Mouse (Mus musculus): ENCODE measurements at regions not wholly inside any gene's neighbourhood (a gene's known extent, or its start where the extent isn't known, plus 50 kb on each side); places are given as distances from the start of the nearest gene placed in this dataset.

GRCm38 (mm10) chr7:115076781-115077180 is 333.3 kb downstream of the Insc start:
- 89% methylated on average over 4 of the region's 4 CpGs for WGBS
- no peak overlapping the region for H3K27ac ChIP-seq (replicated peaks; ENCODE audit: insufficient read depth, low read depth, low read length)
- DNase-seq (ENCODE audit: extremely low read depth, low read depth, low spot score): no peak
- no peak overlapping the region for H3K4me3 ChIP-seq (ENCODE audit: insufficient read depth, low read depth, low read length)
- no peaks in the 10 kb centered on the region for H3K27me3 ChIP-seq (ENCODE audit: control insufficient read depth, insufficient read depth, low read length)
- no peak overlapping the region for H3K9ac ChIP-seq (ENCODE audit: low read depth, low read length)
- H3K4me1 ChIP-seq (ENCODE audit: control insufficient read depth, insufficient read depth, low read length): no peaks in the 10 kb centered on the region
- H3K36me3 ChIP-seq (ENCODE audit: control insufficient read depth, insufficient read depth, low read length): no peaks in the 10 kb centered on the region
- TF ChIP-seq CTCF (IDR thresholded peaks at IDR 0.05; ENCODE audit: low read depth, low read length): no peak
- TF ChIP-seq POLR2A (IDR thresholded peaks at IDR 0.05; ENCODE audit: extremely low read depth, insufficient read depth, low read length): no peak
- H3K79me2 ChIP-seq (ENCODE audit: control insufficient read depth, insufficient read depth, low read length): no peaks in the 10 kb centered on the region

GRCm38 (mm10) chr7:115084711-115085380 is 341.4 kb downstream of the Insc start:
- DNase-seq (ENCODE audit: extremely low read depth, low read depth, low spot score): peak; percentile 5
- H3K27ac ChIP-seq (replicated peaks; ENCODE audit: insufficient read depth, low read depth, low read length): no peak overlapping the region
- no peak overlapping the region for H3K4me3 ChIP-seq (ENCODE audit: insufficient read depth, low read depth, low read length)
- no peak overlapping the region for H3K9ac ChIP-seq (ENCODE audit: low read depth, low read length)
- no peaks in the 10 kb centered on the region for H3K79me2 ChIP-seq (ENCODE audit: control insufficient read depth, insufficient read depth, low read length)
- WGBS: 75% methylated on average over 3 of the region's 3 CpGs
- TF ChIP-seq CTCF (IDR thresholded peaks at IDR 0.05; ENCODE audit: low read depth, low read length) (no peak), POLR2A (IDR thresholded peaks at IDR 0.05; ENCODE audit: extremely low read depth, insufficient read depth, low read length) (no peak)
- no peaks in the 10 kb centered on the region for H3K36me3 ChIP-seq (ENCODE audit: control insufficient read depth, insufficient read depth, low read length)
- no peaks in the 10 kb centered on the region for H3K4me1 ChIP-seq (ENCODE audit: control insufficient read depth, insufficient read depth, low read length)
- no peaks in the 10 kb centered on the region for H3K27me3 ChIP-seq (ENCODE audit: control insufficient read depth, insufficient read depth, low read length)

GRCm38 (mm10) chr7:115086542-115087448 is 343.3 kb downstream of the Insc start:
- no peaks in the 10 kb centered on the region for H3K4me1 ChIP-seq (ENCODE audit: control insufficient read depth, insufficient read depth, low read length)
- 67% methylated on average over 4 of the region's 4 CpGs for WGBS
- H3K9ac ChIP-seq (ENCODE audit: low read depth, low read length): no peak overlapping the region
- no peaks in the 10 kb centered on the region for H3K36me3 ChIP-seq (ENCODE audit: control insufficient read depth, insufficient read depth, low read length)
- H3K4me3 ChIP-seq (ENCODE audit: insufficient read depth, low read depth, low read length): no peak overlapping the region
- no peaks in the 10 kb centered on the region for H3K79me2 ChIP-seq (ENCODE audit: control insufficient read depth, insufficient read depth, low read length)
- H3K27me3 ChIP-seq (ENCODE audit: control insufficient read depth, insufficient read depth, low read length): no peaks in the 10 kb centered on the region
- DNase-seq (ENCODE audit: extremely low read depth, low read depth, low spot score): no peak
- H3K27ac ChIP-seq (replicated peaks; ENCODE audit: insufficient read depth, low read depth, low read length): no peak overlapping the region
- TF ChIP-seq CTCF (IDR thresholded peaks at IDR 0.05; ENCODE audit: low read depth, low read length) (no peak), POLR2A (IDR thresholded peaks at IDR 0.05; ENCODE audit: extremely low read depth, insufficient read depth, low read length) (no peak)

GRCm38 (mm10) chr7:115092481-115093050 is 349.1 kb downstream of the Insc start:
- WGBS: 79% methylated on average over 3 of the region's 3 CpGs
- H3K27me3 ChIP-seq (ENCODE audit: control insufficient read depth, insufficient read depth, low read length): no peaks in the 10 kb centered on the region
- TF ChIP-seq CTCF (IDR thresholded peaks at IDR 0.05; ENCODE audit: low read depth, low read length): no peak
- TF ChIP-seq POLR2A (IDR thresholded peaks at IDR 0.05; ENCODE audit: extremely low read depth, insufficient read depth, low read length): no peak
- no peaks in the 10 kb centered on the region for H3K79me2 ChIP-seq (ENCODE audit: control insufficient read depth, insufficient read depth, low read length)
- no peak overlapping the region for H3K4me3 ChIP-seq (ENCODE audit: insufficient read depth, low read depth, low read length)
- no peak overlapping the region for H3K27ac ChIP-seq (replicated peaks; ENCODE audit: insufficient read depth, low read depth, low read length)
- H3K9ac ChIP-seq (ENCODE audit: low read depth, low read length): no peak overlapping the region
- no peak for DNase-seq (ENCODE audit: extremely low read depth, low read depth, low spot score)
- no peaks in the 10 kb centered on the region for H3K36me3 ChIP-seq (ENCODE audit: control insufficient read depth, insufficient read depth, low read length)
- H3K4me1 ChIP-seq (ENCODE audit: control insufficient read depth, insufficient read depth, low read length): no peaks in the 10 kb centered on the region

GRCm38 (mm10) chr7:115106041-115106440 is 362.5 kb downstream of the Insc start:
- WGBS: 58% methylated on average over 2 of the region's 2 CpGs
- no peaks in the 10 kb centered on the region for H3K36me3 ChIP-seq (ENCODE audit: control insufficient read depth, insufficient read depth, low read length)
- no peak for DNase-seq (ENCODE audit: extremely low read depth, low read depth, low spot score)
- H3K79me2 ChIP-seq (ENCODE audit: control insufficient read depth, insufficient read depth, low read length): no peaks in the 10 kb centered on the region
- H3K27me3 ChIP-seq (ENCODE audit: control insufficient read depth, insufficient read depth, low read length): no peaks in the 10 kb centered on the region
- no peak overlapping the region for H3K4me3 ChIP-seq (ENCODE audit: insufficient read depth, low read depth, low read length)
- TF ChIP-seq CTCF (IDR thresholded peaks at IDR 0.05; ENCODE audit: low read depth, low read length): no peak
- TF ChIP-seq POLR2A (IDR thresholded peaks at IDR 0.05; ENCODE audit: extremely low read depth, insufficient read depth, low read length): no peak
- H3K4me1 ChIP-seq (ENCODE audit: control insufficient read depth, insufficient read depth, low read length): no peaks in the 10 kb centered on the region
- no peak overlapping the region for H3K9ac ChIP-seq (ENCODE audit: low read depth, low read length)
- no peak overlapping the region for H3K27ac ChIP-seq (replicated peaks; ENCODE audit: insufficient read depth, low read depth, low read length)
